Mouse (Mus musculus) neural tube, embryonic 14.5 days (tissue): Measurements from ENCODE around the gene Zfp956. TPM values are rescaled to one million over a fixed set of nuclear protein-coding genes. Genes with fewer than 3 reads are reported as not detected.
"Not testable (repeated sequence)": the region's sequence is repeated elsewhere in the genome, so short reads cannot be mapped to it uniquely, and the experiment has no call there.

ENCODE experiments used
- ATAC-seq: fragments of 200-750 bp; cut with Nextera tagmentation; 2 replicates; pipeline ENCODE4 v1.8.0; 2017; ENCODE audit warnings: low read depth, mild to moderate bottlenecking, moderate TSS enrichment, moderate library complexity
- H3K27ac ChIP-seq: fragments of 300-500 bp; sonication (generic); 2 replicates; pipeline ENCODE4 v1.5.1; 2014; ENCODE audit warnings: low read depth, mild to moderate bottlenecking, control low read depth, low read length, moderate library complexity, mixed read lengths
- H3K27me3 ChIP-seq: fragments of 300-500 bp; sonication (generic); 2 replicates; pipeline ENCODE4 v1.6.1; 2014; ENCODE audit warnings: low read length; ENCODE audit not compliant: control insufficient read depth, insufficient read depth
- H3K36me3 ChIP-seq: fragments of 300-500 bp; sonication (generic); 2 replicates; pipeline ENCODE4 v1.6.1; 2014; ENCODE audit warnings: low read length, mixed read lengths; ENCODE audit not compliant: control insufficient read depth, insufficient read depth
- H3K4me1 ChIP-seq: fragments of 300-500 bp; sonication (generic); 2 replicates; pipeline ENCODE4 v1.6.1; 2014; ENCODE audit warnings: low read length; ENCODE audit not compliant: control insufficient read depth, insufficient read depth
- H3K4me2 ChIP-seq: fragments of 300-500 bp; sonication (generic); 2 replicates; pipeline ENCODE4 v1.6.1; 2014; ENCODE audit warnings: mild to moderate bottlenecking, low read depth, low read length, control low read depth
- H3K4me3 ChIP-seq: fragments of 300-500 bp; sonication (generic); 2 replicates; pipeline ENCODE4 v1.5.1; 2014; ENCODE audit warnings: low read depth, low read length, control low read depth, mixed read lengths
- H3K9ac ChIP-seq: fragments of 300-500 bp; sonication (generic); replicated peaks from 2 replicates; pipeline ENCODE4 v1.6.1; 2014; ENCODE audit warnings: low read depth, mild to moderate bottlenecking, control low read depth, low read length, mixed read lengths
- H3K9me3 ChIP-seq: fragments of 300-500 bp; sonication (generic); 2 replicates; pipeline ENCODE4 v1.6.1; 2016; ENCODE audit warnings: low read length; ENCODE audit not compliant: control insufficient read depth
- WGBS: fragments of 180-500 bp; shearing (Covaris S2); extraction: QIAGEN DNeasy Blood & Tissue Kit; methylation state at CpG from one replicate; pipeline ENCODE4 v1.1.7; 2014; 5-methylcytosine and 5-hydroxymethylcytosine counted together
- polyA plus RNA-seq: library from polyadenylated mRNA; unstranded; fragments of >200 nt; fragmentation: Nextera tagmentation; extraction: Ambion mirVana; gene quantifications from 2 replicates; pipeline ENCODE4 v1.2.1, GENCODE M21; 2014

Gene Zfp956
- polyA plus RNA-seq, 1 experiment from 2014 or later = 24.0 TPM

DNA sequence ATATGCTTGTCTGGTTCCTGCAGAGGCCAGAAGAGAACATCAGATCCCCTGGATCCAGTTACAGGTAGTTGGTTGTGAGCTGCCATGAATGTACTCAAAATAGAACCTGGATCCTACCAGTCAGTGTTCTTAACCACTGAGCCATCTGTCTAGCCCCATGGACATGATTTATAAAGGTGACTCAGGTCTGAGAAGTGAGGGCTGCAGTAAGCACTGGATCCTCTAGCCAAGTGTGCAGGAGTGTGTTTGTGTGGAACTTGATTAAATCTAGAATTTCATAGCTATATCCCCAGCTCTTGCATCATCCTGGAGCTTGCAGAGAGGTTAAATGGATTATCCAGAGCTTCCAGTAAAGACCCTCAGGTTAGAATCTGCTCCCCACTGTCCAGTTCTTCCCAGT is 4.6 kb downstream of the Zfp956 start:
- Histone ChIP-seq H3K27ac (no peak overlapping the region), H3K4me2 (no peak overlapping the region), H3K9ac (no peak overlapping the region), H3K4me3 (no peak overlapping the region), H3K36me3 (peaks cover 10% of the 10 kb centered on the region), H3K27me3 (no peaks in the 10 kb centered on the region), H3K4me1 (peaks cover 9% of the 10 kb centered on the region; the same call in 1 of the 2 replicates), H3K9me3 (no peaks in the 10 kb centered on the region)
- no peak for ATAC-seq

DNA sequence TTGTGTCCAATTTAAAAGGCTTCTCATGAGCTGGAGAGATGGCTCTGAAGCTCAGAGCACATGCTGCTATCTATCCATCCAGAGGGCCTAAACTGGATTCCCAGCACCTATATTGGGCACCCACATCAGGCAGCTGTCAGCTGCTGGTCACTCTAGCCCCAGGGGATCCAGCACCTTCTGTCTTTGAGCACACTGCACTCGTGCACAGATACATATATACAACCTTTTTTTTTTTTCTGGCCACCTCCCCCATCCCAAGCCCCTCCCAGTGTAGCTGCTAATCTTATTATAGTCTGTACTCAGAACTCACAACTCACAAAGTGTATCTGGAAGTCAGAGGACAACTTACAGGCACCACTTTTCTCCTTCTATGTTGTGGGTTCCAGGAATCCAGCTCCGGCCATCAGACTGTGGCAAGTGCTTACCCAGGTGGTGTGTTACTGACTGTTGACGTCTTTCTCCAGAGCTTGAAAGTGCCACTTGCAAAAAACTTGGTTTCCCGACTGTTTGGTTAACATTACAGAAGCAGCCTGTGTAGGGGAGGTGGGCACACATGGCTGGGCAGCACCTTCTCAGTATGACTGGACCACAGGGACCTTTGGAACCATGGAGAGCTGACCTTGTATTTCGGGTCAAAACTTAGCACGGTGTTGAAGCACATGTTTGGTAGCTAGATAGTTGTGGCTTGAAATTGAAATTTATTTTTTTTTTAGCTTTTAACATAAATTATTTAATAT is 7.7 kb downstream of the Zfp956 start:
- Histone ChIP-seq H3K27ac (no peak overlapping the region), H3K4me2 (no peak overlapping the region), H3K9me3 (no peaks in the 10 kb centered on the region), H3K9ac (no peak overlapping the region), H3K27me3 (no peaks in the 10 kb centered on the region), H3K4me3 (no peak overlapping the region), H3K36me3 (peaks cover 30% of the 10 kb centered on the region), H3K4me1 (no peaks in the 10 kb centered on the region)
- no peak for ATAC-seq
- 88% methylated on average over 6 of the region's 6 CpGs for WGBS

DNA sequence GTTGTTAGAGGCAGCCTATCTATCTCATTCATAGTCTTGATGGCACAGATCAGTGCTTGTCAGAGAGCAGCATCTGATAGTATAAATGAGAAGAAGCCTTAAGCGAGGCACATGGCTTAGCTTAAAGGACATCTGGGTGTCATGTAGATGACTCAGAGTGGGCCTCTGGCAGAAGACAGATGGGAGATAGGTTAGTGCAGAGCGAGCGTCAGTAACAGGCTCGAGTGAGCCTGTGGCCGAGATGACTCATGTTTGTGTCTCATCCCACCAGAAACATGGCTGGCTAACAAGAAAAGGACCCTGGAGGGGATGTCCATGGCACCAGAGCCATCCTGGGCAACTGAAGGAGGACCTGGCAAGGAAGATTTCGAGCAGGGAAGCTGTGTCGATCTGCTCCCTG is 9.9 kb downstream of the Zfp956 start:
- WGBS = 87% methylated on average over 7 of the region's 7 CpGs
- no peaks in the 10 kb centered on the region for H3K4me1 ChIP-seq
- no peaks in the 10 kb centered on the region for H3K27me3 ChIP-seq
- H3K27ac ChIP-seq = no peak overlapping the region
- H3K4me2 ChIP-seq = no peak overlapping the region
- no peak for ATAC-seq
- no peak overlapping the region for H3K9ac ChIP-seq
- H3K9me3 ChIP-seq = no peaks in the 10 kb centered on the region
- H3K4me3 ChIP-seq = no peak overlapping the region
- H3K36me3 ChIP-seq = peaks cover 30% of the 10 kb centered on the region

DNA sequence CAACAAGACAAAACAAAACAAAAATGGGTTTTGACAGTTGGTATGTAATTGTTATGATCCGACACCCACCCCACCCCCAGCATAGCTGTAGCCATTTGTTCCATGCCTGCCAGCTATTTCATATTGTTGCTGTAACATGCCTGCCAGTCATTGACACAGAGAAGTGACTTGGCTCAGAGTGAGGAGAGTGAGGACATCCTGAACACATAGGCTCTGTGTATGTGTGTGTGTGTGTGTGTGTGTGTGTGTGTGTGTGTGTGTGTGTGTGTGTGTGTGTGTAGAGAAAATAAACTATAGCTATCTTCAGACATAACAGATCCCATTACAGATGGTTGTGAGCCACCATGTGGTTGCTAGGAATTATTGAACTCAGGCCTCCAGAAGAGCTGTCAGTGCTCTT is 15.0 kb downstream of the Zfp956 start:
- H3K4me3 ChIP-seq, H3K4me1 ChIP-seq, H3K9me3 ChIP-seq, H3K27me3 ChIP-seq, H3K27ac ChIP-seq, H3K9ac ChIP-seq, ATAC-seq, H3K4me2 ChIP-seq: not testable (repeated sequence)
- peaks cover 18% of the 10 kb centered on the region; the same call in 1 of the 2 replicates for H3K36me3 ChIP-seq
- 81% methylated on average over 1 of the region's 1 CpGs for WGBS

DNA sequence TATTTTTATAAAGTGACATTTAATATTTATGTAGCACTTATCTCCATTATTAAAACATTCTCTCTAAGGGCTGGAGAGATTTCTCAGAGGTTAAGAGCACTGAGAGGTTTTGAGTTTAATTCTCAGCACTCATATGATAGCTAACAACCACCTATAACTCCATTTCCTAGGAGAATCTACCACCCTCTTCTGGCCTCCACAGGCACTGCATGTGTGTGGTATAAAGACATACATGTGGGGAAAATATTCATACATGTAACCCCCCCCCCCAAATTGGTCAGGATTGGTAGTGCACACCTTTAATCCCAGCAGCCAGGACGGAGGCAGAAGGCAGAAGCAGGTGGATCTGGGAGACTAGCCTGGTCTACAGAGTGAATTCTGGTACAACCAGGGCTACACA is 21.4 kb downstream of the Zfp956 start:
- ATAC-seq = no peak
- no peaks in the 10 kb centered on the region for H3K36me3 ChIP-seq
- H3K4me1 ChIP-seq = no peaks in the 10 kb centered on the region
- WGBS = 86% methylated on average over 1 of the region's 1 CpGs
- H3K9ac ChIP-seq = no peak overlapping the region
- H3K4me2 ChIP-seq = no peak overlapping the region
- H3K4me3 ChIP-seq = no peak overlapping the region
- no peak overlapping the region for H3K27ac ChIP-seq
- no peaks in the 10 kb centered on the region for H3K27me3 ChIP-seq
- H3K9me3 ChIP-seq = no peaks in the 10 kb centered on the region

DNA sequence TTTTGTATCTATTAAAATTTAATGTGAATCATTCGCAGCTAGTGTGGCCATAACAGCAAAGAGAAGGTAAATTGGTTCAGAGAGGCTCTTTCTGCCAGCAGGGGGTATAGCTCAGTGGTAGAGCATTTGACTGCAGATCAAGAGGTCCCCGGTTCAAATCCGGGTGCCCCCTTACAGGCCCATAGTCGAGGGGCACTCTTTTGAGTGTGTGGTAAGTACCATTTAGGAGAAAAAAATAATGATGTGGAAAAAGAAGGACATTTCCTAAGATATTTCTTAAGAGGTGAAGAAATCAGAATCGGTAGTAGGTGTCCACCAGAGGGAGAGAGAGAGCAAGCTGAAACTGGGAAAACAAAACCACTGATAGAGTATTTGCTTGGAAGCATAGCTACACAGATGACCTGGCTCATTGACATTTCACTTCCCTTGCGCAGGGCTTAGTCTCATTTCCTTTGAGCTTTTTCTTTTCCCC is 25.7 kb downstream of the Zfp956 start:
- H3K27me3 ChIP-seq = no peaks in the 10 kb centered on the region
- WGBS = 16% methylated on average over 6 of the region's 6 CpGs
- H3K9me3 ChIP-seq = no peaks in the 10 kb centered on the region
- no peaks in the 10 kb centered on the region for H3K4me1 ChIP-seq
- peak; percentile 73; the same call in 1 of the 2 replicates for ATAC-seq
- H3K27ac ChIP-seq = no peak overlapping the region
- no peak overlapping the region for H3K4me2 ChIP-seq
- H3K36me3 ChIP-seq = no peaks in the 10 kb centered on the region
- no peak overlapping the region for H3K9ac ChIP-seq
- H3K4me3 ChIP-seq = no peak overlapping the region

DNA sequence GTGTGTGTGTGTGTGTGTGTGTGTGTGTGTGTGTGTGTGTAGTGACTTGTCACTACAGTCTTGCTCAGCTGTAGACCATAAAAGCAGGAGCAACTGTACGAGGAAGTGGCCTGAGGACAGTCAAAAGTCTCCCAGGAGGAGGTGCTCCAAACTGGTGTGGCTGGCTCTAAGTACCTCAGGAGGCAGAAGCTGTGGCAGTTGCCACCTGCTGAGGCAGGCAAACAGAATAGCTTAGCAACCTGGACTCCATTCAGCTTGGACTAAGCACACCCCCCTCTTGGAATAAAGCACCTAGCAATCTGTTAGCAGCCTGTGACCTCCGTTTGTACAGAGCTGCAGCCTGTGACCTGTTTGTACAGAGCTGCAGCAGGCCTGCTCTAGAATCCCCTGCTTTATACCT is 30.7 kb downstream of the Zfp956 start:
- 3% methylated on average over 2 of the region's 2 CpGs for WGBS
- ATAC-seq = no peak
- no peaks in the 10 kb centered on the region for H3K4me1 ChIP-seq
- H3K4me3 ChIP-seq = no peak overlapping the region
- no peaks in the 10 kb centered on the region for H3K9me3 ChIP-seq
- H3K27ac ChIP-seq = no peak overlapping the region
- H3K4me2 ChIP-seq = no peak overlapping the region
- H3K36me3 ChIP-seq = no peaks in the 10 kb centered on the region
- H3K9ac ChIP-seq = no peak overlapping the region
- no peaks in the 10 kb centered on the region for H3K27me3 ChIP-seq

DNA sequence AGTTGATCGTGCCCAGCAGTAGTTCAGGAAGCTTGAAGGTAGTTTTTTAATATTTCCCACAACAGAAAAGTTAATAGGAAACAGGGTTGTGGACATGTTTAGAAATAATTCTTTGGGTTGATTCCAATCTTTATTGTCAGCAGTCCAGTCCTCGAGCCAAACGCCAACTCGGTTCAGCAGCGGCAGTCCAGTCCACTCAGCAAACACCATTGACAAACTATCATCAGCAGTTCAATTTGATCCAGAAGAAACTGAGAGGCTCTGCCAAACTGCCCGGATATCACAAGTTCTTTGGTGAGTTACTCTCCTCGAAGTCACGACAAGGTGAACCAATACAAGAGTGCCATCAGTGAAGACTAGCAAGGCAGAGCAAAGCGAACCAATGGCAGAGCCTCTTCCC is 42.5 kb downstream of the Zfp956 start:
- Histone ChIP-seq H3K27me3 (no peaks in the 10 kb centered on the region), H3K4me1 (no peaks in the 10 kb centered on the region), H3K9me3 (no peaks in the 10 kb centered on the region), H3K9ac (no peak overlapping the region), H3K36me3 (no peaks in the 10 kb centered on the region), H3K4me2 (no peak overlapping the region), H3K27ac (no peak overlapping the region), H3K4me3 (no peak overlapping the region)
- no peak for ATAC-seq
- whole genome bisulfite sequencing = 90% methylated on average over 9 of the region's 9 CpGs

DNA sequence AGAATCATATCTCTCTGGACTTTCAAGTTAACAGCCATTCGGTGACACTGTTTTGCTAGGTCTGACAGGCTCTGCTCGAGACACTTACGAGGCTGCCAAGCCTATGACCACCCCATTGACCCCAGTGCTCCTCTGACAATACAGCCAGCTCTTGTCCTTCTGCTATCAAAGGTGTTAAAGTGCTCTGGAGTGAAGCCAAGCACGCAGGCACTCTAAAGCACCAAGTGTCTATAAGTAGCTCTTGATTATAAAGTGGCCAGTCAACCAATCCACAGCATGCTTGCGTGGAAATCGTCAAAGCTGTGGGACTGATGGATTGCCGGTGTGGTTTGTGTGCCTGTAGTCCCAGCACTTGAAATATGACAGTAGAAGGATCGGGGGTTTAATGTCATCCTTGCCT is 57.5 kb downstream of the Zfp956 start:
- WGBS = 65% methylated on average over 8 of the region's 8 CpGs
- Histone ChIP-seq H3K9ac (no peak overlapping the region), H3K4me1 (no peaks in the 10 kb centered on the region), H3K4me2 (no peak overlapping the region), H3K27ac (no peak overlapping the region), H3K9me3 (no peaks in the 10 kb centered on the region), H3K27me3 (no peaks in the 10 kb centered on the region), H3K36me3 (no peaks in the 10 kb centered on the region), H3K4me3 (no peak overlapping the region)
- ATAC-seq = no peak
